Mouse (Mus musculus) embryo, embryonic 10.5 days (tissue): ENCODE data around the gene Mapk12.

ENCODE experiments used
- DNase-seq: peaks from one replicate; pipeline ENCODE4 v3.0.0-alpha.2; 2015; ENCODE audit warnings: low spot score

Gene Mapk12

DNA sequence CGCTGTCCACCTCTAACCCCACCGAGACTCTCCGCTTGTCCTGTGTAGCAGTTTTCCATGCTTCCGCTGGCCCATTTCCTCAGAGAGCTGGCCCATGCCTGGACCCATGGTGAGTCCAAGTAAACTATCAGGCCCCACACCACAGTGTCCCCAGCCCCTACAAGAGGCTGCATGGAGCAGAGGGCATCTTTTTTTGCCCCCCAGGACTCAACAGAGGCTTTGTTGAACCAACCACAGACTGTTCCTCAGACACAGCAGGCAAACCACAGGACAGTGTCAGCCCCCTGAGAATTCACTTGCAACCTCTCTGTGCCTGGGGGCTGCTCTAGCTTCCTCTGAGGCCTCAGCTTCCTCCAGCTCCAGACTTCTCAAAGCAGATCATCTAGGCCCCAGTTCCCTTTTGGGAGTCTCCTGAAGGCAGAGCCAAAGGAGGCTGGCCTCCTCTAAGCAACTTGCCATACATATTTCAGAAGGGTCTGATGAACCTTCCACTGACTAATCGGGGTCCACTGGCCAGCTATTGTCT lies 31.1 kb upstream of the Mapk12 start:
- no peak for DNase-seq

DNA sequence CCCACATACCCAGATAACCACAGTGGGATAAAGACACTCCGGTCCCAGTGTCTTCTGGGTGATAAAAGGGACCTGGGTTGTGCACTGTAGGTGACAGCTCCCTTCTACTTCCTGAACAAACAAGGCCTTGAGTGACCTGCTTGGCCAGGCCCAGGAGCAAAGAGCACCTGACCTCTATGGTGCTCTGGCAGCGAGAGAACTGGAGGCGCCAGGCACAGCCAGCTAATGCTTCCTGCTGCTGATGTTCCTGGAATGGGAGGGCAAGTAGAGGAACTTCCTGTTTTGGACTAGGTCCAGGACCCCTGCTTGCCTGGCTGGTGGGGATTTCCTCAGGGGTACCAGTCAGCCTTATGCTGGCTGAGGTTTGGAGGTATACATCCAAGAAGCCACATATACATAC lies 29.6 kb upstream of the Mapk12 start:
- DNase-seq: no peak

DNA sequence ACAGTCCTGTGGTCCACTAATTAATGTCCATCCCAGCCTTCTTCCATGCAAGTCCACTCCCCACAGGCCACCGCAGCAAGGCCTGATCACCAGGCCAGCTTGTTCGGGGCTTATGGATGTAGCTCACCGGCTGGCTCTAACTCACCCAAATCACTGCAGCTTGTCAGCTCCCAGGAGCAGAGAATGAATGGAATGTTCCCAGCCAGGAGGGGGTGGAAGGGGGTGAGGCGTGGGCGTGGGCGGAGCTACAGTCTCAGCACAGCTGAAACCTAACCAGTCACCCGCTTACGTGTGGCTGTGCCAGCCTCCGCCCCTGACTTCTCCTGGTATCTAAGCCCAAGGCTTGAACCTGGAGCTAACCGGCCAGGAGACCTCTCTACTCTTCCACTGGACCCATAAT lies 28.9 kb upstream of the Mapk12 start:
- peak; percentile 90 for DNase-seq

DNA sequence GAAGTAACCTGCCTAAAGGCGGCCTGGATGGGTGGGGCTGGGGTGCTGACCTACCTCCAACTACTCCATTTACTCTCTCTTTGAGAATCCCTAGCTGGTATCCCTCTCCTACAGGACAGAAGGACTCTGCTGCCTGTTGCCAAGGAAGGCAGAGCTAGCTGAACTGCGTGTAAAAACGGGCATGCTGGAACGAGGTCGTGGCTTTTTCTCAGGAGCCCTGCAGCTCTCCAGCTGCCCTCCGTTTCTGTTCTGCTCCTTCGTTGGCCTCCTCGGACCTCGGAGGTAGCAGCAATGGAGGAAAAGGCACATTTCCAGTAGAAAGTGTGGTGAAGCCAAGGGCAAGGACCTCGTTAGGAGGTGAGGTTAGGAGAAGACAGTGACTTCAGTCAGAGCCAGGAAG lies 28.4 kb upstream of the Mapk12 start:
- DNase-seq: no peak

DNA sequence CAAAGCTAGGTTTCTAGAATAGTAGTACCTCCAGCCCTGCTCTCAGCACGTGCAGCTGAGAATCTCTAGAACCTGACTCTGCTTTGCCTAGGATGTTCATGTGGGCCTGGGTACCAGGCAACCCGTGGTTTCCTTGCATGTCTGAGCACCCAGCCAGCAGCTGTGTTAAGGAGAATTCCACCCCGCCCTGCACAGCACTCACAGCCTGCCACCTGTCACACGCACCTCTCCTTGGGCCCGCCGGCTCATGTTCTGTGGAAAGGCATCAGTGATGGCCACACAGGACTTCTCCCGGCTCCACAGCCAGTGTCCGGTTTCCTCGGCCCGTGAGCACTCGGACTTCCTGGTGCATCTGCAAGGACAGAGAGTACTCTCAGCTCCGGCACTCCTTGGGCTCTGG lies 25.0 kb upstream of the Mapk12 start:
- no peak for DNase-seq

DNA sequence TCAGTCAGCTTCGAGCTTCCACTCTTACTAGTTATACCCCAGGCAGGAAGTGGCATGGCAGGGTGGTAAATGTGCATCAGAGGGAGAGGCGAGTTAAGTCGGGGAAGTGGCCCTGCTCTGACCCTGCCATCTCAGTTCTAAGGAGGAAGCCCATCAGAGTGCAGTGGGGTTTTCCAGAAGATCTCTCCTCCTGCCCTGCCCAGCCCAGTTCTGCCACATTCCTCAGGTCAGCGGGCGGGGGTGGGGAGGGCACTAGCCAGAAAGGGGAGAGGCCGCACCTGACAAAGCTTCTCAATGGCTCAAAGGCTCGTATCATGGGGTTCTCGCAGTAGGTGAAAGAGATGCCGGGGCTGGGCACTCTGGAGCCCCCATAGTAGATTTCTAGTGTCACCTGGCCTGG lies 20.9 kb upstream of the Mapk12 start:
- DNase-seq: no peak

DNA sequence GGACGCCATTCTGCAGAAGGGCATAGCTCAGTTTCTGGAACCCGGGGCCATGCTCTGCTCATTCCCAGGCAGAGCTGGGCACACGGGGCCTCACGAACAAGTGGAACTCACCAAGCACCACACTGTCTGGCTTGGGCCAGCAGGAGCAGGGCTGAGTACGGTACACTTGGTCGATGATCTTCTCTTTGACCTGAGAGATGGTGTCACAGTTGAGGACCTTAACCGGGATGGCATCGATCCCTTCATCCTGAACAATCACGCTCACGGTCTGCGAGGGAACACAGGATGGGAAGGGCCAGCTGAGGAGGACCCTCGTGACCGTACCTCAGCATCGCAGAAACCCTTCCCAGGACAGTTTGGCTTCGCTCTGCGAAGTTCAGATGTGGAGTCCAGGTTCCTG lies 18.0 kb upstream of the Mapk12 start:
- no peak for DNase-seq

DNA sequence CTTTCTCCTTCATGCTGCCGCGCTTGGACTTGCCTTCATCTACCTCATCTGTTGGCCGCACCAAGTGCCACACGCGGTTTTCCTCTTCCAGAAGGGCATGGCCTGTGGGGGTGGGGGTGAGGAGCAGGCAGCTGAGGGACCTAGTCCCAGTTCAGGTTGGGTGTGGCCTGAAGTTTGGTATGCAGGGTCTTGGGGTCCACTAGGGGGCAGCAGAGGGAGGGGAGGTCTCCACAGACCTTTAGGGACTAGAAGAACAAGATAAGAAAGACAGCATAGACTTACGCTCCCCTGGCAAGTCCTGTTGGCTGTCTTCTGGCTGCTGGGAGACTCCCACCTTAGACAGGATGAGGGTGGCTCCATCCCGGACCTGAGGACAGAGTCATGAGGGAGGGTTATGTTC lies 17.5 kb upstream of the Mapk12 start:
- DNase-seq: peak; percentile 87

DNA sequence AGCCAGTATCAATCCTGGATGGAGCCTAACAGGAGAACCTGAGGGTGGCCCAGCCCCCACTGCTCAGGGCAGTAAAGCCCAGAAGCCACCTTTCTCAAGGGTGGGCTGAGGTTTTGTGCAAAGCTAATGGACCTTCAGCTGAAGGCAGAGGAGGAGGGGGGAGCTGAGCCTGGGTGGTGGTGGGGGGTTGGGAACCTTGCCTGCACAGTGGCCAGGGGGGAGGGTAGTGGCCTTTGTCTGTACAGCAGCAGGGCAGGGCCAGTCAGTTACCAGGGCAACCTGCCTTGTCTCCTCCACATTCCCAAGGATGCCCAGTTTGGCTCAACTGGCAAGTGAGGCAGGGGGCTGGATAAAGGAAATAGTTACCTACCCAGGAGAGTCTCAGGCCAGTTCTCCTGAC lies 11.8 kb upstream of the Mapk12 start:
- peak; percentile 79 for DNase-seq

DNA sequence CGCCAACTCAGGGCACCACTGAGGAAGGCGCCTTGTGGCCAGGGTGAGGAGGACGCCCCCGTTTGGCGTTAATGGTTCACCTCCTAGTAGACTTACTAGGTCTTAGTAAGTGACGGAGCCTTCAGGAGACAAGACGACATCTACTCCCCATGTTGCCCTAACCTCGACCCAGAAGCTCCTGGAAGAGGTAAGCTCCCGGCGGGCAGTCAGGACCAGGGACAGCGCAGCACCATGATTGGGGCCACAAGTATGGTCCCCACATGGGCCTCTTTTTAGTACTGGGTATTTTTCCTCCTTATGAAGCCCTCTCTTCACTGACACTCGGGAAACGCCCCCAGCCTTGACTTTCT lies 9.5 kb upstream of the Mapk12 start:
- peak; percentile 74 for DNase-seq

DNA sequence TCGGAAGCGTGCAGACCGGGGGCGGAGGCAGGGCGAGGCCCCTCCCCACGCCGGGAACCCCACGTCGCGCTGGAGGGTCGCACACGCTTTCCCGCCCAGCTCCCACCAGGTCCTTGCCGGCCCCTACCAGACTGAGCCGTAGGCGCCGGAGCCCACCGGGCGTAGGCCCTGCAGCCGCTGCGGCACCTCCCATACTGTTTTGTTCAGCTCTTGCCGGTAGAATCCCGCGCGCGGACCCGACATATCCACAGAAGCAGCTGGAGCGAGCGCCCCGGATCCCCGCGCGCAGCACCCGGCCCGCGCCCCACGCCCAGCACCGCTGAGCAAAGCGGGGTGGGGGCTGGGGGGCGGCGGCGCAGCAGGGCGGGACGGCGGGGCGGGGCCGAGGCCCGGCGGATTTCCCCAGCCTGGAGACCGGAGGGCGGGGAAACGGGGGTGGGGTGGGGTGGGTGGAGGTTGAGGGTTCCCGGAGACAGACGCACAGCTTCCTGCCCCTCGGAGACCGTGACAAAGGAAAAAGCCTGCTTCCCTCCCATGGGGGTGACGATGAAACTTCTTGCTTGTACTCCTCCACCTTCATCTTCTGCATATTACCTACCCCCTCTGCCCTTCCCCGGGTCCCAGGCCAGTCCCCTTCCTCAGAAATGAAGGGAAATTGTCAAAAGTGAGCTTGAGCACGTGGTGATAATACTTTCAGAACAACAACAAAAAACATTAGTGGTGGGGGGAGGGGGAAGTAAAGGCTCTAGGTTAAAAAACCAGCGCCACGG lies 9.0 kb upstream of the Mapk12 start, which contains the start of gene Mapk11:
Mapk11 (minus strand) TSS at position 358 of the 770 bp plus-strand sequence.
- peak; percentile 54 for DNase-seq

DNA sequence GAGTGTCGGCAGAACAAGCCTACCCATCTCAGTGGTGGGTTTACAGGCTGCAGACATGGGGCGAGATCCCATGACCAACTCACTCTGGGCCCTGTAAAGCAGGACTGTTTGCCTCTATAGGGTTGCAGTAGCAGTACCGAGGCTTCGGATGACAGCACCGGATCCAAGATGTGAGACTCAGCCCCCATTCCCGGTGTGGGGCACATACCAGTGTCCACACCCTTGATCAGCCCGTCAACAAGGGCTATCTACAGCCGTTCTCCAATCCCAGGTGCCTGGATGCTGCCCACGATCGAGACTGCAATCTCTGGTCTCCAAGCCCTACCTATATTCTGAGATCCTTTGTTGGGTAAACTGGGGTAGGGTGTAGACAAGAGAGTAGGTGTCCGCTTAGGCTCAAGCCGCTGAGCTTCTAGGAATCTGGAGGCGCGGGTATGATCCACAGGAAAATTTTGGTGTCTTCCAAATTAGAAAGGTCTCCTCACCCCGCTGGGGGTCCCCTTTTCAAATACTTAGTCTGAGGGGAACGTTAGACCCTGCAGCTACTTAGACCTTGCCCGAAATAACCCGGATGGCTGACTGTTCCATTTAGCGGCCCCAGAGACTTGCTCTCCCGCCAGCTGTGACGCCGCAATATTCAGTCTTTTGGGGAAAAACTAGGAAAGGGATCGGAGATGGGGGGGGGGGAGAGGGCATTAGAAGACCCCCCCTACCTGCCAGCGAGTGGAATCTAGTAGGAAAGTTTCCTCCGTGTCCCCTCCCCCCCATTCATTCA lies 8.2 kb upstream of the Mapk12 start:
- DNase-seq: peak; percentile 59

DNA sequence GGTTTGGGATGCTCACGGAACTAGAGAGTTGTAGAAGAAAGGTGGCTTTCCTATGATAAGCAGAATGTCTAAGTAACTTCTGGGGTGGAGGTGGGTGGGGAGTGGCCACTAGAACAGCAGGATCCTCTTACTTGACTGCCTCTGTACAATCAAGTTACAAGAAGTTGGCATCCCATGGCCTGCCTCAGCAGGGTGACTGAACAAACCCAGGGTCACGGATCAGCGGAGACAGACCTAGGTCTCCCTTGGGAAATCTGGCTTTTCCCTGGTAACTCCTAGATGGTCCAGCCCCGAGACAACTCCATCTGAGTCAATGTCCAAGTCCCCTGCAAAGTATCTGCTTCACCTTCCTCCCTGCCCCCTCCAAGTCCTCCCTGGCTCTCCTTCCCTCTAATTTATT lies 7.4 kb upstream of the Mapk12 start:
- DNase-seq: no peak

DNA sequence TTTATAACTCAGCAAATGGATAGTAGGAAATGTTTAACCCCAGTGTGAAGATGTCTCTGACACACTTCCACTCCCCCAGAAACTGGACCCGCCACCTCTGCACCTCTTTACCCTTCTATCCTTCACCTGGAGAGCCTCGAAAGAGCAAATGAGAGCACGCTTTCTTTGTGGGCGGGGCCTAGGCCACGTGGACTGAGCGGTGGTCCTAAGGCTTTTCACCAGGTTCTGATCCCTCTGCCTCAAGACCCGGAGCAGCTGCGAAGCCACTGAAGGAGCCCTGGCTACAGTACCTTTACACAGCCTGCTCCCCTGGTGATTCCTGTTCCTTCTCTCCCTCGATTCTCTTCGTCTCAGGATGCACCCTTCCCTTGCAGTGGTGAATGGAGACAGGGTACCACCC lies 7.0 kb upstream of the Mapk12 start:
- DNase-seq: no peak

DNA sequence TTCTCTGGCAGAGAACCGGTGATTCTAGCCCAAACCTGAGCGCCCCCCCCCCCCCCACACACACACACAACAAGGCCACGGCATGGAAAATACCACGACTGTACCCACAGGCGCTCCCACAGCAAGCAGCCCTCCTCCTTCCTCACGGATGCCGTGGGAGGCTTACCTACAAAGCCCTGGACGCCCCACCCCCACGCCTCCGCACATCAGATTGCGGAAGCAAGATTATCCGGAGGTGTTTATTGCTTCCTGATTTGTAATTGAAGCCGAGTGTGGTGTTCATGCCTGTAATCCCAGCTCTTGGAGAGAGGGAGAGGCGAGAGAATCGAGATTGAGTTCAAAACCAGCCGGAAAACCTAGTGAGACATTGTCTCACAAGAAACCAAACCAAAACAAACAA lies 6.5 kb upstream of the Mapk12 start:
- DNase-seq: peak; percentile 29

DNA sequence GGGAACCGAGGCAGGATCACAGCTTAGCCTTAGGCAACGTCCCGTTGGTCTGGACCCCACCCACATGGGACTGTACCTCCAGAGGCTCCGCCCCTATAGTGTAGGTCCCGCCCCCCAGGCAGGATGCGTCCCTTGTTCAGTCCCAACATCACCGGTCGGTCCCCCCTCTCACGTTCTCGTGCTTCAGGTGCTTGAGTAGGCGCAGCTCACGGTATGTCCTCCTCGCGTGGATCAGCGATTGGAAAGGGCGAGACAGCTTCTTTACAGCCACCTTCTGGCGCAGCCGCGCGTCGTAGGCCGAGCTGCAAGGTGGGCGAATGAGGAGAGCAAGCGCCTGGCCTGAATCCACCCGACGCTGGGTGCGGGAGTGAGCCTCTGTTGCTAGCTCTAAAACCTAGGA lies 6.0 kb upstream of the Mapk12 start:
- DNase-seq: peak; percentile 64

DNA sequence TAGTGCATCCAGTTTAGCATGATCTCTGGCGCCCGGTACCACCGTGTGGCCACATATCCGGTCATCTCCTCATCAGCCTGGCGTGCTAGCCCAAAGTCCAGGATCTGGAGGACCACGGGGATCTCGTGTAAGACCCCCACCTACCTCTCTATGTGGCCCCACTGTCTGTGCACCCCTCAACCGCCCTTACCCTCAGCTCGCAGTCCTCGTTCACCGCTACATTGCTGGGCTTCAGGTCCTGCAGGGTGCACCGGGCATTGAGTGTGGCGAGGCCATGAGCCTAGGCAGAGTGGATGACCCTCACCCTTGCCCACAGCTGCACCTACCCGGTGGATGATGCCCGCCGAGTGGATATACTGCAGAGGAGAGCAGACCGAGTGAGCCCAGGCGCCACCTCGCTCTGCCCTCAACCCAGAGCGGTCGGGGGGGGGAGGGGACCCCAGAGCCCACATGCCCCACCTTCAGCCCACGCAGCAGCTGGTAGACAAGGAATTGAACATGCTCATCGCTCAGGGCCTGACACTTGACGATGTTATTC lies 5.4 kb upstream of the Mapk12 start:
- DNase-seq: no peak

DNA sequence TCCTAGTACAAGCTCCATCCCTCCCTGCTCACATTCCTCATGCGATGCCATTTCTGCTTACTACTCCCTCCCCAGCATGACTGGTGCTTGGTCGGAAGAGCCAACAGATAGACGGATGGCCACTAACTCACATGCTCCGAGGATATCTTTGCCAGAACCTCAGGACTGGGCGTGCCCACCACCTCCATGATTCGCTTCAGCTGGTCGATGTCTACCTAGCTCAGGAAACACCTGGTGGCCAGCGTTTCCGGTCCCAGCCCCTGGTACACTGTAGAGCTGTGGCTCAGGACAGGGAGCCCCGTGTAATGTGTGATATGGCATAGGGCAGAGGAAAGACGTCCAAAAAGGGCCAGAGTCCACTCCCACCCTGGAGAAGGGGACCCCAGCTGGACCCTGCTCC lies 4.5 kb upstream of the Mapk12 start:
- DNase-seq: no peak

DNA sequence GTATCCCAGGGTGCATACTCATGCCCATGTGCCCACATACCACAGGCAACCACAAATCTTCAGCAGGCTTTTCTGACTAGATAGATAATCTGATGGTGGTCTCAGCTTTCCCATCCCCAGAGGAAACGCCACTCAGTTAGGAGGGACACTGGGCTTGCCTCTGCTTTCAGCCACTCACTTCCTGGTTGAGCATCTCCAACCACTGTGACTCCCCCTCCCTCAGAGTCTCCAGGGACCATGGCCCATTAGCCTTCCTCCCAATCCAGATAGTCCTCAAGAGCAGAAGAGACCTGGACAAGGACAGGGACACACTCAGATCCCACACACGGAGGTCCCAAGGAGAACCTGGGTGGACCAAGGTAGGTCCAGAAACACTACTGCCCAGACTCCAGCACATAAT lies 2.6 kb upstream of the Mapk12 start:
- no peak for DNase-seq

DNA sequence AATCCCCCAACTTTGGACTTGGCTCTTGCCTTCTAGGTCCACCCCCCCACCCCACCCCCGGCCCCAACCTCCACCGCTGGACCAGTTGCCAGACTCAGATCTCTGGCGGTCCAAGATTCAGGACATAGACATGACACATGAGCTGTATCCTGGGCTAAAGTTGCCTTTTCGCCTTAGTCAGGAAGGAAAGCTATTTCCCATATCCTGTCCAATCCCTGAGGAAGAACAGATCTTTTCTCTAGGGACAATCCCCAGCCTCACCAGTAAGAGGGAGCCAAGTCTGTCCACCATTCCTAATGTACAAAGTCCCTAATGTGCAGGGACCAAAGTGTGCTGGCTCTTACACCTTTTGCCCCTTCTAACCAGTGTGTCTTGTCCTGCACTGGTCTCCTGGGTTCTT lies 1.4 kb upstream of the Mapk12 start:
- DNase-seq: no peak

DNA sequence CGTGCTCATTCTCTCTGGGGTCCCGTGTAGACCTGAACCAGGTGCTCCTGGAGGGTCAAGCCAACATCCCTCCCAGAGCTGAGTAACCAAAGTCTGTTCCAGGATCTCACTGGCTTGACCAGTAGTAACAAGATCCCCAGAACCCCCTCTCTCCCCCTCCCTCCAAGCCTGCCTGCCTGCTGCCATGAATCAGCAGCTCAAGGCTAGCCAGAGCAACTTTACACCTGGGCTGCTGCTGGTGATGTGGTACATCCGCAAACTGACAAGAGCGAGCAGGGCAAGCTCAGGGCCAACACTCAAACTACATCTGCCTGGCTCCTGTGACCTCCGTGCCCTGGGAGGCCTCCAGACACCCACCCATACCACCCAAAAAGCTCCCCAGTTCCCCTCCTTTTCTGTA lies 940 bp upstream of the Mapk12 start:
- DNase-seq: peak; percentile 21

DNA sequence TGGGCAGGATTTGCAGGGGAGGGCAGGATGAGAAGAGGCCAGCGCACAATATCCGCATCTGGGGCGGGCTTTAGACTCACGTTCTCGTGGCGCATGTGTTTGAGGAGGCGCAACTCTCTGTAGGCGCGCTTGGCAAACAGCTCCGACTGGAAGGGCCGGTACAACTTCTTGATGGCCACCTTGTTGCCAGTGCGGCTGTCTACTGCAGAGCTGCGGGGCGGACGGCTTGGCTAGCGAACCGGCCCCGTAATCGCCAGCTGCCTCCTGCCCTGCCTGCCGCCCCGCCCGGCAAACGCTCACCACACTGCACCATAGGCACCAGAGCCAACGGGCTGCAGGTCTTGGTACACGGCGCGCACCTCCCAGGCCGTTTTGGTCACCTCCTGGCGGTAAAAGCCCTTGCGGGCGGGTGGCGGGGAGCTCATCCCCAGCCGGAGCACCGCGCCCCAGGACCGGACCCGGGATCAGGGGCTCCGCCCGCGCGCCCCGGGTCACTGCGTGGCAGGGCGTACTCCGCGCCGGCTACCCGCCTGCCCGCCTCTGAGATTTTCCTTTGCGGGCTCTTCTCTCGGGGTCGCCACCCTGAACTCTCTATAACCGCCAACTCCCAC lies 350 bp downstream of the Mapk12 start:
- DNase-seq: peak; percentile 61

DNA sequence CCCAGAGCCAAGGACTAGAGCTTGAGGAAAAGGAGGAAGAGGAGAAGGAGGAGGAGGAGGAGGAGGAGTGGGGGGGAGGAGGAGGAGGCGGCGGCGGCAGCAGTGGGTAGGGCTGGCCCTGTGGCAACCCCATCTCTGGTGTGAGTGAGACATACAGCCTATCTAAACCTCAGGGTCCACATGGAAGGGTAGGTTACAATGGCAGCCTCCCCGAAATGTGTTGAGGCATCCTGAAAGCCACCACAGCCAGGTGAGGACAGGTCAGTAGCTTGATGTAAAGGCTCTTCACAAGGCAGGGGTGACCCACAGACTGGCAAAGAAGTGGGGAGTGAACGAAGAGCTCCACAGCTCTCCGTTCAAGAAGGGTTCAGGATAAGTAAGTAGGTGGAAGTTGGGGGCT lies 2.0 kb downstream of the Mapk12 start:
- DNase-seq: no peak
